Mouse (Mus musculus) spleen, postnatal 10 days (tissue): ENCODE results near the gene D130052B06Rik.

Source experiments
- DNase-seq, 2 experiments: peaks; one replicate each; pipeline ENCODE4 v3.0.0; 2021 to 2022; ENCODE audit warnings: low spot score in 2 of 2

The D130052B06Rik gene

GRCm38 (mm10) chr11:33598986-33599385 lies at the start of gene D130052B06Rik:
TSS of gene D130052B06Rik (plus strand) at chr11:33599302.
- DNase-seq, result no peak

GRCm38 (mm10) chr11:33550861-33551560 lies 48.1 kb upstream of the D130052B06Rik start:
- DNase-seq, result no peak

GRCm38 (mm10) chr11:33554123-33554522 lies 45.0 kb upstream of the D130052B06Rik start:
- DNase-seq, result no peak

DNA sequence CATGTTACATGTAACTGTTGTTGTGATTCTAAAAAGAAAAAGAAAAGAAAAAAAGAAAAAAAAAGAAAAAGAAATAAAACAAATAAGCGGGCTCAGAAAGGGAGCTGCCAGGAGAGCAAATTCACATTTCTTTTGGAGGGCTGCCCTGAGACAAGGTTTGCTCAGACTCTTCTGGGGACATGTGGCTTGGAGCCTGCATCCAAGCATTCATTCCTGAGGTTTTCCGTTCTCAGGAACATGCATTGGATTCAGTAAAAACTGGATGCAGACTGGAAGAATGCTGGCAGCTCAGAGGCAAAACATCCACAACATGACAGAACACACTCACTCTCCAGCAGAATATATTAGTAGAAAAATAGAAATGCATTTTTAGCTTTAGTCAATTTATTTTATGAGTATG lies 35.2 kb upstream of the D130052B06Rik start:
- DNase-seq, result no peak

DNA sequence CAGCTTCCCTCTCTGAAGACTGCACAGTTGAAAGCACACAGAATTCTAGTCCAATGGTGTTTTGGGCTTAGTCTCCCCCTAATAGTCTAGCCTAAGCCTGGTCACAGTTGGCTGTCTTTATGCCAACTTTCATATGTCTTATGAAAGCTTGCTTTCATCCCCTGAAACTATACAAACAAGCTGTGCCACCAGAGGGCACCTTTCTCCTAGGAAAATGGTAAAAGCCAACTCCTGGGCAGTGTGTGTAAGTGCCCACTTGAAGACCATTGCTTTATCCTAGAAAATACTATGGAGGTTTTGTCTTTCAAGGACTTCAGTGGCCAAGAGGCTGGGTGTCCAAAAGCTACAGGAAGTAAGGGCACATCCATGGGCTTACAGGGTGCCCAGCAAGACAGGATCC lies 28.7 kb upstream of the D130052B06Rik start:
- no peak for DNase-seq

DNA sequence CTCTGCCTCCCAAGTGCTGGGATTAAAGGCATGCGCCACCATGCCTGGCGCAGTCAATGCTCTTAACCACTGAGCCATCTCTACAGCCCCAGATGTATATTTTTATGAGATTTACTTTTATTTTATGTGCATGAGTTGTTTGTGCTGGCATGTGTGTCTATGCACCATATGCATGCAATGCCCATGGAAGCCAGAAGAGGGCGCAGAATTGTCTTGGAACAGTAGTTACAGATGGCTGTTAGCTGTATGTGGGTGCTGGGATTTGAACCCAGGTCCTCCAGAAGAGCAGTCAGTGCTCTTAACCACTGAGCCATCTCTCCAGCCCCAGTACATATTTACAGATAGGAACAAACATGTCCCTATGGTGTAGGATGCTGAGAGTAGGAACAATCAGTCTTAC lies 24.2 kb upstream of the D130052B06Rik start:
- peak in 1 of 2 experiments; percentile 27 for DNase-seq

GRCm38 (mm10) chr11:33578859-33579258 lies 20.2 kb upstream of the D130052B06Rik start, which contains the start of gene Gabrp:
TSS of gene Gabrp (minus strand) at chr11:33578959.
- no peak for DNase-seq

DNA sequence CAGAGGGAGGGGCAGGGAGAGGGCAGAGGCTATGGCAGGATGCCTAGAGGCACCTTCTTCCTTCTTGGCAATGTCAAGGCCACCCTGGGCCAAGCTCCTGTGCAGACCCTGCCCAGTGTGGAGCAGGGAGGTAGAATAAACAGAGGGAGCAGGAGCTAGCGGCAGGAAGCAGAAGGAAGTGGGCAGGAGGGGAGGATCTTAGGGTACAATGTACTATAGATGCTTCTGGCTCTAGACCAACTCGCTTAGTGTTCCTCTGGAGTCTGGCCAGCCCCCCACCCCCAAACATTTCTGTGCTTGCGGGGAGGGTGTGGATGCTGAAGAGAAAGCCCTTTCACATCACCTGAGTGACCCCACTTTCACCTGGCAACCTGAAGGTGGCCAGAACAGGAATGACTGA lies 19.5 kb upstream of the D130052B06Rik start:
- no peak for DNase-seq

- DNase-seq, result no peak
These were observed 12.5 kb upstream of the D130052B06Rik start for GRCm38 (mm10) chr11:33586614-33587013.

- no peak for DNase-seq
These were observed 8.3 kb upstream of the D130052B06Rik start for GRCm38 (mm10) chr11:33590771-33591170.

DNA sequence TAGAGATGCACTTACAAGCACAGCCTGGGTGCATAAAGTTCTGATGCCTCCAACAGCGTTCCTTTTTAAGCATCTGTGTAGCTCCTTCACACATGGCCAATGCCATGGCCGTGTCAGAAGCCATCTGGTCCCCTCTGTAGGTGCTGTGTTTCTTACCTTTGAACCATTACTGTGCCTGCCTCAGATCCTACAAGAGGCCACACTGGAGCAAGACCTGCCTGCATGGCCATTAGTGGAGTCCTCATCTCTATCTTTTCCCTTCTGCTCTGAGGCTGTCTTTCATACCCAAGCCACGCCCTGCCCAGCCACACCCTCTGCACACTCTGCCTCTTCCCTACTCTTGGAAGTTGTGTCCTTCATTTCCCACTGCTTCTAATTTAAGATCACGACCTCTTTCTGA lies 6.3 kb upstream of the D130052B06Rik start:
- DNase-seq, result no peak

DNA sequence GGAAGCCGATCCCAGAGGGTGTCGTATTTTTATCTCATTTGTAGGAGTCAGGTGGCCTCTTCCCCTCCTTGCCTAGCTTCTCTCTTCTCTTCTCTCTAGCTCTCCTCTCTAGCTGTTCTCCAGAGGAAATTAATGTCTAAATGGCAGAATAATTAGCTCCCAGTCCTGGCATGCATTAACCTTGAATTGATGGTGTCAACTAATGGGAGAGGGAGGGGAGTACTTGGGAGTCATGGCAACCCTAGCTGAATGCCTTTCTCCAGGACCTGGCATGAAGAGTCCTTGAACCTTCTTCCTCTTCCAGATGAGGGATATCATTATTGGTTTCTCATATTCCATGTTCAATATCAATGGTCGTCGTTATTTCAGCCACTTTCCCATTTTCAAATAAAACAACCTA lies 2.4 kb upstream of the D130052B06Rik start:
- DNase-seq, result no peak

DNA sequence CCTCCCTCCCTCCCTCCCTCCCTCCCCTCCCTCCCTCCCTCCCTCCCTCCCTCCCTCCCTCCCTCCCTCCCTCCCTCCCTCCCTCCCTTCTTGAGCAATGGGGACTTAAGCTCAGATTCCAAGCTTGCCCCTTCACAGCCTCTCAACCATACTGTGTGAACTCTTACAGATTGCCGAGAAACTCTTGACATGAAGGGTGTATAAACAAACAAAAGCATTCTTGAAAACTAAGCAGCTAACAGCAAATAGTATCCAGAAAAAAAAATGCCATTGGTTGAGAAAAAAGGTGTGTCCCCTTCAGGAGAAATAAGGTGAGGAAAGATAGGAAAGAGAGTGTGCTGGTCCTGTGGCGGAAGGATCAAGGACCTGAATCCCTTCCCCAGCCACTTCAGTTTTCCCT lies 4.1 kb downstream of the D130052B06Rik start:
- DNase-seq, result no peak

GRCm38 (mm10) chr11:33607784-33608183 lies 8.7 kb downstream of the D130052B06Rik start:
- no peak for DNase-seq

DNA sequence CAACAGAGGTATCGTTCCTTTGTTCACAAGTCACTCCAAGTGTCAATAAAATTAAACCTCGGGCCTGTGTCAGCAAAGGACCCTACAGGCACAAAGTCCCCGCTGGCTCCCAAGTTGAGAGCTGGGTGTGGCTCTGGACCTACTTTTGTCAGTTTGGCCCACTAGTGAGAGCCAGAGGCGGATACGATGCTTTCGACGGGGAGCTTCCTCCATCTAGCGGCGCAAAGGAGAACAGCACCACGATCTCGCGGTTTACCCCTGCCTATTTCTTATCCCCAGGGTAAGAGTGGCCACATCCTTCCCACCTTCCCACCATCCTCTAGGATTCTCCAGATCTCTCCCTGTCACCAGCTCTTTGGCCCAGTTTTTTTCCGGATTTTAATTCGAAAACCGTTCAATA lies 15.1 kb downstream of the D130052B06Rik start:
- peak; percentile 23 to 56 for DNase-seq

DNA sequence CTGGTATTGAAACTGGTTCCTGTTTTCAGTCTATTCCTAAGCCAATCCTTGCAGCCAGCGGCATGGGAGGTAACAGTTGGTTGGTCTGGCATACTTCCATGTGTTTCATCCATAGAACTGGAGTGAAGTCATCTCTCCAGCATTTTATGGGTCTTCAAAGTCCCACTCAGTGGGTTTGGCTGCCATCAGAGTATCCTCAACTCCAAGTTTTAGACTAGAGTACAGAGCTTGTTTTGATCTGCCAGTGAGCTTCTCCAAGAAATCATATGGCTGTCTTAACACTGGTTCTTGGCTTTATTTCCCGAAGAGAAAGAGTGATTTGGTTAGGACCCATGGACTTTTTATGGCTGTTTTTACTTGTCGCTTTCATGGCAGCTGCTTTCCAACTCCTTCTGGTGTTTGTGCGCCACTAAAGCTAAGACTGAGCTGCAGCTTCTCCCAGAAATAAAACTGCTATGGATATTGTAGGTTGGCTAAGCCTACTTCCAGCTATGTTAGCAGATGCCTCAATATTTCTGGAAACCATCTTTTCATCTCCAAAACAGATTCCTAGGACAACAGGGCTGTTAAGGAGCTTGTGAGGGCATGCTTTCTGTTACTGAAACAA lies 28.1 kb downstream of the D130052B06Rik start:
- DNase-seq, result no peak

GRCm38 (mm10) chr11:33637107-33637506 lies 38.0 kb downstream of the D130052B06Rik start:
- no peak for DNase-seq

GRCm38 (mm10) chr11:33649358-33649757 lies 50.3 kb downstream of the D130052B06Rik start:
- DNase-seq, result no peak

DNA sequence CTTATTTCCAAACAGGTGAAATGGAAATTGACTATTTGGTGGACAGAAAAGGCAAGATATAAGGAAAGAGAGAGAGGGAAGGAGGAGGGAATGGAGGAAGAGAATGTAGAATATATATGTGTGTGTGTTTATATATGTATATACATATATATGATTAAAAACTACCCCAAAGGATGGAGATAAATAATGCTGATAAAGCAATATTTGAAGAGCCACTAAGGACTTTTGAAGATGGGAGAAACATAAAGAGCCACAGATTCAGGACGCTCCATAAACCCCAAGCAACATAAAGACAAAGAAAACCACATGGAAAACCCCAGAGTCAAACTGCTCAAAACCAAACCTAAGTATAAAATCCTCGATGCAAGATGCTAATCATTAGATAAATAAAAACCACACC lies 55.4 kb downstream of the D130052B06Rik start:
- DNase-seq, result no peak

DNA sequence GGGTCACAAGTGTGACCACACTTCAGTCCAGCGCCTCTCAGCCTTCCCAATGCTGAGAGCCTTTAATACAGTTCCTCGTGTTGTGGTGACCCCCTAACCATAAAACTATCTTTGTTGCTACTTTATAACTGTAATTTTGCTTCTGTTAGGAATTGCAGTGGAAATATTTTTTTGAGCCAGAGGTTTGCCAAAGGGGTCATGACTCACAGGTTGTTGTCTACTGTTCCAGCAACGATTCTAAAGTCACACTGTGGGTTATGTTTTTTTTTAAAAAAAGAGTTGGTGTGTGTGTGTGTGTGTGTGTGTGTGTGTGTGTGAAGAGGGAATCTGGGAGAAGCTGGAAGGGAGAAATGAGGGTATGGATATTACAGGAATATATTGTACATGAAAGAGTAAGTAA lies 56.1 kb downstream of the D130052B06Rik start:
- DNase-seq, result no peak

- DNase-seq, result no peak
These were observed 56.9 kb downstream of the D130052B06Rik start for GRCm38 (mm10) chr11:33655861-33656593.

DNA sequence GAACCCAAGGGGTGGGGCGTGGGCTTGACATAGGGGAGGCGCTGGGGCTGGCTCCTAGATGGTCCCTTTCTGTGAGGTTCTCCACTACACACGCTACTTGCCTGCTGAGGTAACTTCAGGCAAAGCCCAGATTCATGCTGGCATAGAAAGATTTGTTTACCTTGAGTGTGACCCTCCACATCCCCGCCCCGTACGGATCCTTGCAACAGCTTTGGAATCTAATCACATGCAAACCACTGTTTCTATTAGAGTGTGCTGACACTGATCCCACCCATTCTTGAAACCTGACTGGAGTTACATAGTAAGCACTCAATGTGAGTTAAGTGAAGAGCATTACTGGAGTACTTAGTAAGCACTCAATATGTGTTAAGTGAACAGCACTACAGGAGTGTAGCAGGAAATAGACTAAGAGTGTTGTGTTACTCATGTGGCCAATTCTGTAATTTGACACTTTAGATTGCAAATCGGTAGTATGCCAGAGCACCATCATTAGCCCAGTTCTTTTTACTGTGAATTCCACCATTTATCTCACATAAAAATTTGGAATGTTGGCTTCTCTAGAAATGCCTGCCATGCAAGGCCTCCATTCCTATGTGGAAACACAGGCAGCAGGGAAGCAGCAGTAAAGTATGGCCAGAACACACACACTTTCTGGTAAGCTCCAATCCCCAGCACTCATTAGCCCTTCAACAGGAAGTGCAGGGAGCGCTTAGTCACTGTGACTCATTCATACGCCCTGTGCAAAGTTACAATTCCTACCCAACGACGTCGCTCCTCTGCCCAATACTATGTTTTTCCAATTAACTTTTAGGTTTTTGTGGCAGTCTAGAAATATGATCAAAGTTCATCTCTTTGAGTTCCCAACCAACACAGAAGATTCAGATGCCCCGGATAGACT lies 61.2 kb downstream of the D130052B06Rik start:
- DNase-seq, result no peak
